Mouse (Mus musculus) adrenal gland (tissue): ENCODE data around the gene Suox.
"Not testable (repeated sequence)": the region's sequence is repeated elsewhere in the genome, so short reads cannot be mapped to it uniquely, and the experiment has no call there.

Source experiments
- intact Hi-C: fragments of 180-260 bp; cut with DNase I; formaldehyde crosslinking; loops from one replicate; pipeline ENCODE4 v1.15.1; 2025

The Suox gene

DNA sequence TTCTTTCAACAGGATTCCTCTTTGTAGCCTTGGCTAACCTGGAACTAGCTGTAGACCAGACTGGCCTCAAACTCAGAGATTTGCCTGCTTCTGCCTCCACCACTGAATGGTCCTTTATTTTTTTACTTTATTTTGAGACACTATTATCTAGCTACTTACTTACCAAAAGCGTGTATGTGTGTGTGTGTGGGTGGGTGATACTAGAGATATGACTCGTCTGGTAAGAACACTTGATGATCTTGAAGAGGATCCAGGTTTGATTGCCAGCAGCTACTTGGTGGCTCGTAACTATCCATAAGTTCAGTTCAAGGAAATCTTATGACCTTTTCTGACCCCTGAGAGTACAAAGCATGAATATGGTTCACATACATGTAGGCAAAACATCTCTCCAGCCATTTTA is 8.6 kb downstream of the Suox start:
- intact Hi-C loops: no loop called here

DNA sequence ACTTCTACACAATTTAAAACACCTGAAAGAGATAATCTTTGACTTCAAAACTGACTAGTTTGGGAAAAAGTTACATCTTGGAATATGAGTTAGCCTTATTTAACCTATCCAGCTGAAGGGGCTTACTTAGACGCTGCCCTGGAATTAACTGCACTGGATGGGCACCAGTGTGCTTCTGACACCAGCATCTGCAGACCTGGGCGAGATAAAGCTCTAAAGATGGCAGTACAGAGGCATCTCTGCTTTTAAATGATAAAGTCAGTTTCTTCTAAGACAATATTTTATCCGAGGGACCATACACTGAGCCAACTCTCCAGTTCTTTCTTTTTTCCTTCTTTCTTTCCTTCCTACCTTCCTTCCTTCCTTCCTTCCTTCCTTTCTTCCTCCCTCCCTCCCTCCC is 9.1 kb downstream of the Suox start:
- intact Hi-C loops: no loop called here

DNA sequence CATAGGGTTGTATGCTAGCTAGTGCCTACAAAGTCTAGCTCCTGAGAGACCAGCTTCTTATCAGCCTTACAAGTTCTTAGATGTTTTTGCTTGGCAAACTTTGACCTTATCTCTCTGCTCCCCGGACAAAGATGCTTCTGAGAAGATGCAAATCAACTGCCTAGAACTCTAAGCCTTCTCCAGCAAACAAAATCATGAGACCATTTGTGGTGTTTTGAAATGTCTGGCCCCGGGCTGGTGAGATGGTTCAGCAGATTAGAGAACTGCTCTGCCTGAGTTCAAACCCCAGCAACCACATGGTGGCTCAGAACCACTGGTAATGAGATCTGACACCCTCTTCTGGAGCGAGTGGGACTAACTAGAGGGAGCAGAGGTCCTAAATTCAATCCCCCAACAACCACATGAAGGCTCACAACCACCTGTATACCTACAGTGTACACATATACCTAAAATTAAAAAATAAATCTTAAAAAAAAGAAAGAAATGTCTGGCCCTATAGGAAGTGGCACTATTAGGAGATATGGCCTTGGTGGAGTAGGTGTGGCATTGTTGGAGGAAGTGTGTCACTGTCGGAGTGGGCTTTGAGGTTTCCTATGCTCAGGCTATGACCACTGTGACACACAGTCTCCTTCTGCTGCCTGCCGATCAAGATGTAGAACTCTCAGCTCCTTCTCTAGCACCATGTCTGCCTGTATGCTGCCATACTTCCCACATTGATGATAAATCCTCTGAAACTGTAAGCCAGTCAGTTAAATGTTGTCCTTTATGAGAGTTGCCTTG is 10.2 kb downstream of the Suox start:
- intact Hi-C loops: no loop called here

DNA sequence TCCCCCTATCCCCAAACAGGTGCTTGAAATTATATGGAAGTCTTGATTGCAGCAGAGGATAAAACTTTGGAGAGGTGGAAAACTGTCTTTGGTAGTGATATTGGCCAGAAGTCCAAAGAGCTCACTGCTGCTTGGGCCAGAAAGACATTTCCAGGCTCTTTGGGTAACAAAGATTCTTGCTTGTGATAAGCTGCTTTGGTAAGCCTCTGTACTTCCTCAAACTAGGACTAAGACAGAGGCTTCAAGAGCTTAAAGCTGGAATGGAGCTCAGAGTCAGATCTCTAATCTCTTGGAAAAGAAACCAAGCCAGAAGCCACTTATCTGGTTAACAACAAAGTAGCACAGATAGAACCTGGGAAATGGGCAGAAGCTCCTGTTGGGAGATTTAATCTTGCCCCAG is 11.4 kb downstream of the Suox start:
- intact Hi-C loops: no loop called here

DNA sequence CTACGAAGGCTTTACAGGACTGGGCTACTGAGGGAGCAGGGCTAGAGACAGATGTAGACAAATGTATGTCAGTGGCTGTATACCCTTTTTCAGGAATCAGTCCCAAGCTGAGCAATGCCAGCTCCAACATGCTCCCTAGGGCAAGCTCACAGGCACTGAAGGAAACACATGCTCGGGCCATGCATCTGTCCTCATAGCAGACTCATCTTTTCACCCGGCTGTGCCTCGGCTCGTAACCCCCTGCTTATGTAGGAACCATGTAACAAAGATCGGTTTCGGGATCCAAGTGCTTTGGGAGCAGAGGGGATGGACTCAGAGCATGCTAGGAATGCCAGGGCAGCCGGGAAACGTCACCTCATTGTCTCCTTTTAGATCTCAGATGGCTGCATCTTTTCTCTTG is 14.4 kb downstream of the Suox start:
- intact Hi-C loops: no loop called here

DNA sequence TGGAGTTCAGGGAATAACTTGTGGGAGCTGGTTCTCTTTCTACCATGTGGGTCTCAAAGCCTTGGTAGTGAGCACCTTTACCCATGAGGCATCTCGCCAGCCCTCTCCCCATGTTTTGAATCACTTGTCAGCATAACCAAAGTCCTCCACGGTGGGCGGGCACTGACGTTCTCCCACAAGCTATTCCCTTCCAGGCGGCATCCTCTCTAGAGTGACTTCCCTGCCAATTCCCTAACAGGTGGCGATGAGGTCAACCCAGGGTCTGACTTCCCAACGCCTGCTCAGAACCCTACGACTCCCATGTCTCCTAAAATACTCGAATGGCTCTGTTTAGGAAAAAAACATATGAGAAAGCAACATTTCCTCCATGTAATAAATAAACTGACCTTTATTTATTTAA is 16.0 kb downstream of the Suox start:
- intact Hi-C loops: no loop called here

DNA sequence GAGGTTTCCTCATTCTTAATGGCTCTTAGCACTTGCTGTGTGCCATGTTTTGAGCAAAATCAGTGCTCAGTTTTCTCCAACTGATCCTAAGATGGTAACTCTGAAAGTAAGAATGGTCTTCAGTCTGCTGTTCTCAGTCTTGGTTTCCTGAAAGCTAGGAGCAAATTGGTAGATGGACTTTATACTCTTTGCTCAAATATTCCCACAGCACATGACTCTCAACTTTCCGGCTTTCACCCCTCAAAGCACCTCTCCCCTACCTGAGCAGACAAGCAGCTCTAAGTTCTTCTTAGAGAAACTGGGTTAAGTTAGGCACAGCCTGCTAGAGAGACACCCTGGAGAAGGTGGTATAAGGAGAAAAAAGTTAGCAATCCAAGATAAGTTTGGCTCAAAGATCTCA is 17.1 kb downstream of the Suox start:
- intact Hi-C loops: no loop called here

DNA sequence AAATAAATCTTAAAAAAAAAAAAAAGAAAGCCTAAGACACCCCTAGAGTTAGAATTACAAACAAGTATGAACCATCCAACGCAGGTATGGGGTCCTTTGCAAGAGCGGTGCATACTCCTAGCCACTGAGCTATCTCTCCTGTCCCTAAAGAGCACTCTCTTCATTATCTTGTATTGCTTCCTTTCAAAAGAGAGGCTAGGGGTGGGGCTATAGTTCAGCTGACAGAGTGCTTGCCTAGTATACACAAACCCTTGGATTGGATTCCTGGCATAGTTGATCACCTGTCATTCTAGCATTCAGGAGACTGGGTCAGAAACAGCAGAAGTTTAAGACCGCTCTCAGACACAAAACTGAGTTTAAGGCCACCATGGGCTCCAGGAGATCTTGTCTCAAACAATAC is 18.6 kb downstream of the Suox start:
- intact Hi-C loops: no loop called here

DNA sequence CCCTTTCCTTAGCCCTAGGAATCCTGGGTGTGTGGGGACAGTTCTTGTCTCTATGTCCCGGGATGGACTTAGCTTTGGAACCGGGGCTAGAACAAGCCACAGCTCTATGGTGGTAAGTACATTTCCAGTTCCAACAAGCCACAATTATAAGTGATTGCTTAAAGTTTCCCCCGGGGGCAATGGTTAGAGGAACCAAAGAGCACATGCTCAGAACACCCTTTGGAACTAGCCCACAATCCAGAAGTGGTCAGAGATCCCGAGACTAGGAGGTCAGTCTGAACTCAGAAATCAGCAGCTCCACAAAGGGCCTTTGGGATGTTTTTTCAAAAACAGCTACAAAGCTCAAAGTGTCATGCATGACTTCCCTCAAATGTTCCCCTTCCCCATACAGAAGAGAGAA is 20.0 kb downstream of the Suox start:
- intact Hi-C loops: no loop called here

DNA sequence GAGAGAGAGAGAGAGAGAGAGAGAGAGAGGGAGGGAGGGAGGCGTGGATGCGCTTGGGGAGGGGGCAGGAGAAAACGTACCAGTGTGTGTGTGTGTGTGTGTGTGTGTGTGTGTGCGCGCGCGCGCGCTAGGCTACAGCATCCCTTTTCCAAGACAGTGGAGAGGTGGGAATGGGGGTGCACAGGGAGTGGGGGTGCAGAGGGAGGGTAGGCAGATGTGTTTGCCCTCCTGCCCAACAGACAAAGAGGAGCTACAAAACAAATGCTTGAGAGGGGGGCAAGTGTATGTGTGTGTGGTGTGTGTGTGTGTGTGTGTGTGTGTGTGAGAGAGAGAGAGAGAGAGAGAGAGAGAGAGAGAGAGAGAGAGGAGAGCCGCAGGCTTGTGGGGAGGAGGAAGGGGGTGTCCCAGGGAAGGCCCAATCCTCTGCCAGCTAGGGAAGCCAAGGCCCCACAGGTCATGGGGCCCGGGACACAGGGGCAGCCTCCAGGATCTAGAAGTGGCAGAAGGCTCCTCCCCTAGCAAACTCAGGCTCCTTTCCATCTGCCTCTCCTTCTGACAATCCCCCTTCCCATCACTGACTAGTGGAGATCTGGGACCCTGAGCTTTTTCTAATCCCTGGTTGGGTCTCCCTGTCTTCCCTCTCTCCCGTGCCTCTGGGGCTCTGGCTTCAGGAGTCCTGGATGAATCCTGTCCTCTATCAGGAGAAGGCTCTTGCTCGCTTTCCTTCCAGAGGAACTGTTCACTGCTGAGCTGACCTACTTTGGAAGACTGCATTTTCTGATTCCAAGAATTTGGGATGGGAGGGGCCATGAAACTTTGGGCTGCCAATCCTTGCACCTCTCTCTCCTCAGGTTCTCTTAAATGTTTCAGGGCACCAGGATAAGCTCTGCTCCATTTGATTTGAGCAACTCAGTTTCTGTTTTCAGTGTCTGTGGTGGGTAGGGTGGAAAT is 27.5 kb downstream of the Suox start:
- intact Hi-C loops: no loop called here

DNA sequence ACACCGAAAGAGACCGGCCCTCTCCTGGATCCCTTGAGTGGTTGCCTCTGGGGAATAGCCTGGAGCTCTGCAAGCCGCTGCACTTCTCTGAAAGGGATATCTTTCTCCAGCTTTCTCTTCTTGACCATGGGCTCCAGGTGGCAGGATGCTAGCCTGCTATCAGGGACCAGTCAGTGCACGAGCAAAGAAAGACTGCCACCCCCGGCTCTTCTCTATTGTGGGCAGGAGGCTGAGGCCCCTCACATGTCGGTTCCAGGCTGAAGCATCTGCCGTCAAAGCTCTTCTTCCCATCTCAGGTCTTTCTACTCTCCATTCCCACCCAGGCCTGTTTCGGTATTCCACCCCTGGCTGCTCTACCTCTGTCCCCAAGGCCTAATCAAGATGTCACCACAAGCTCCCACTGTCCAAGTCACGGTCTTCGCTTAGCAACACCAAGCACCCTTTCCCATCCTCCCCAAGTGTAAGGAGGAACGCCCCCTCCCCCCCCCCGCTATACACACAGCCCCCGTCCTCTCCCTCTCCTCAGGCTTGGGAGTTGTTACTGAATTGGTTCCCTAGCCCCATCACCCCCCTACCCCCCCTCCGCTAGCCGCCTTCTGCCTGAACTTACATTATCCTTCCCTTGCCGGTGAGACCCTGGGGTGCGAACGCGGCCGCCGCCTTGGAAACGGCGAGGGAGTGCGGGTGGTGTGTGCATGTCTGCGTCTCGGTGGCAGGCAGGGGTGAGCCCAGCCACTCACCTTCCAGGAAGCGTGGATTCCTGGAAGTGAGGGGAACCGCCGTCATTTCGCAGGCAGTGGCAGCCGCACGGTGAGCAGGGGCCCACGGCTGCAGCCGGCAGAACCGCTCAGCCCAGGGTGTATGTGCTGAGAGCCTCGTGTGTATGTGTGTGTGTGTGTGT is 28.5 kb downstream of the Suox start, which contains the start of gene Ikzf4:
TSS of gene Ikzf4 (minus strand) at position 881 of the 901 bp plus-strand sequence.
- intact Hi-C loops: no loop called here

DNA sequence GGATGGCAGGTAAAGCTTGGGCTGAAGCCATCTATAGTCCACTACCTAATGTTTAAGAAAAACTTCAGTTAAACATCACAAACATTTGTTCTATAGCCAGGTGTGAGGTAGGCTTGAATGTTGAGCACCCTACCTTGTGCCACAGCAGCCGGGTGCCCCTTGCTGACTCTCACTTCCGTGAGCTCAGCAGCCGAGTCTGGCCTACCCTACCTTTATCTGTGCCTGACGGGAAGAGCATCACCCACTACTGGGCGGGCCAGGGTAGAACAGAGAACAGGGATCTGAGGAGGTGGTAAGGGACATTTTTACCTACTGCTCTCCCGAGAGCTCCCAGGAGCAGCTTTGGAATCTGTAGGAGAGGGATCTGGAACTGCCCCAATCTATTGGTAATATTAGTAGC is 31.1 kb downstream of the Suox start:
- intact Hi-C loops: no loop called here

DNA sequence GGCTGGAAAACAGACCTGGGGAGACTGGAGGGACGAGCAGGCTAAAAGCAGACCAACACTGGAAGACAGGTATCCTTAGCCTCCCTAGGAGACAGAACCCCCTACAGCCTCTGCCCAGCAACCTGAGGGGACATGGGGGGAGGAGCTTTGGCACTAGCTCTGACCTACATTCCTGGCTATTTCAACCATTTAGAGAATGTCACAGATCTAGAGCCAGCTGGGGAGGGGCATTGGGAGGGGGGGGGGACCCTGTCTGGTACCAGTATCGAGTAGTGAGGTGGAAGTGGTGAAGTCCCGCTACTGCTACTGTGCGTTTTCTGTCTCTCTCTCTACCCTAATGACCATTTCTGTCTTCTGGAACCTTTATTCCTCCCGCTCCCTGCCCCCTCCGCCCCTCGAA is 32.0 kb downstream of the Suox start:
- intact Hi-C loops: no loop called here

DNA sequence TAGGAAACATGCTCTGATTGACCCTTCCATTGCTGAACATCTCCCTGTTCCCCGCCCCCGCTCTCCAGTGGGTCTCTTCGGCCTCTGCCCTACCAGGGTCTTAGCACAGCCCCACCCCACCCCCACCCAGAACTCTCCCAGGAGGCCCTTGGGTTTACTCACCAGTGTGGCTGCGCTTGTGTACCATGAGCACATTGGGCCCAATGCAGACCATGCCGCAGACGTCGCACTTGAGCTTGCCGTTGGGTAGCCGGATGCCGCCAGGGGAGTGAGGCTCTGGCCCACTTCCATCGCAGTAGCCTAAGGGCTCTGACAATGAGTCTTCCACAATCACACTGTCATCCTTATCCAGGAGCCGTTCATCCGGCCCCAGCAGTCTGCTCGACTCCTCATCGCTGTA is 33.0 kb downstream of the Suox start:
- intact Hi-C loops: no loop called here

DNA sequence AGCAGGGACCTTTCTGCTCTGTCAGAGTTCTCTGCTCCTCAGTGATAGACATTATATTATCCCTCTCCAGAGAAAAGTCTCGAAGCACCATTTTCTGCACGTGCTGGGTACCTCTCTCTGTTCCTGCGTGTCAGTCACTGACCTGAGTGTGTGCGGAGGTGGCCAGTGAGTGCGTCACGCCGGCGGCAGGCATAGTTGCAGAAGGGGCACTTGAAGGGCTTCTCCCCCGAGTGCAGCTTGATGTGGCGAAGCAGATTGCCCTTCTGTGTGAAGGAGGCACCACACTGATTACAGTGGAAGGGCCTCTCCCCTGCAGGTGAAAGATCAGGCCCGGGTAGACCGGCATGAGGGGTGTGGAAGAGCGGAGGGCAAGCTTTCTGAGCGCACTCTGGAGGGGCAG is 33.9 kb downstream of the Suox start:
- intact Hi-C loops: no loop called here

DNA sequence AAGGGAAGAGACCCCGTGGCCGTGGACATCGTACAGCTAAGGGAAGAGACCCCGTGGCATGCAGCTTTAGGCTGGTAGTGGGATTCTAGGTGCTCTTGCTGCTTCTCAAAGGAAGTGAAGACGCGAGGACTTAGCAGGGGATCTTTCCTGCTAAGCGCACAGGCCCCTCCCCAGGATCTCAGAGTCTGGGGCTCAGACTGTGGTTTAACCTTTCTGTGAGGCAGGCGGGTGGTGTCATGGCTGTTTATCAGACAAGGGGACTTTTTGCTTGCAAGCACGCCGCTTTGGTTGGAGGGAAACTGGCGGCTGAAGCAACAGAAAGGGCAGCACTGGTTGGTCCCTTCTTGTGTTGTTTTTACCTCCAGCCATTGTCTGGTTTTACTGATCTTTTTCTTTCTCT is 36.9 kb downstream of the Suox start:
- intact Hi-C loops: no loop called here

DNA sequence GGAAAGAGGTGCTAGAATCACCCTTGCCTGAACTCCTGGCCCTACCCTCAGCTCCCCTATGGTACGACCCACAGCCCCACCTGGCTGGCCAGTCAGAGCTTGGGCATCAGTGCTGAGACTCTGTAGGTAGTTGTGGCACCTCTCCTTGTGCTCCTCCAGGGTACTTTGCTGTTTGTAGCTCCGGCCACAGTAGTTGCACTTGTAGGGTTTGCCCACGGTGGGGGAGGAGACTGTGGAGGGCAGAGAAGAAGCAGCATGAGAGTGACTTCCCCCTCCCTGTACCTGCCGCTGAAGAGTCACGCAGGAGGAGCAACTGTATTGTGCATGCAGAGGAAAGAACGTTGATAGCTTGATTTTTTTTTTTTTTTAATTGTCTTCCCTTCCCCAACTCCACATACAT is 37.3 kb downstream of the Suox start:
- intact Hi-C loops: no loop called here

DNA sequence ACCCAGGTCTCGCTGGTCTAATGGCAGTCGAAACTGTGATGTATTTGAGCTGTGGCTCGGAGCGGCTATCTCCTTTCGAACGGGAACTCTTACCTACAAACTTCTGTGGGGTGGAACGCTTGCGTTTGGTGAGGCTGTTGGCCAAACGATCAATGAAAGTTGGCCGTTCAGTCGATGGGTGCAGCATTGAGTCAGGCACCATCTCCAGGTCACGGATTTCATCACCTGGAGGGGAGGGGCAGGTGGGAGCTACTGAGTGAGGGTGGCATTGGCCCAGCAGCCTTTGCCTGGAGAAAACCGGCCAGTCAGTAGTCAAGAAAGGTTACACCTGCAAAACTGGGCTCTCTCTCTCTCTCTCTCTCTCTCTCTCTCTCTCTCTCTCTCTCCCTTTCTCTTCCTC is 38.2 kb downstream of the Suox start:
- intact Hi-C loops: no loop called here

DNA sequence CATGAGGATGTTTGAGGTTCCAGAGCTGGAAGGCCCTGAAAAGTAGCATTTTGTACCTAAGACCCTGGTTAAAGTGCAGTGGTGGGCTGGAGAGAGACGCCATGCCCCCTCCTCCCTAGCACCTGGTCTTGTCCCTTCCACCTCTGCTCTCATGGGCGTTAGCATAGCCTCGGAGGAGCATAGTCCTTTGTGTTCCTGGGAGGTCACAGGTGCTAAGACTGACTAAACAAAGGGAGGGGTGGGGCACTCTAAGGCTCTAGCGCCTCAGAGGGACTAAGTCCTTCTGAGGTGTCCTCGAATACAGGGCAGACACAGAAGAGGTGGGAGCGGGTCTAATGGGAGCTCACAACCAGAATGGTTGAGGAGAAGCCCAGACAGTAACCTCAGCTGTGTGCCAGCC is 42.3 kb downstream of the Suox start:
- intact Hi-C loops: no loop called here

DNA sequence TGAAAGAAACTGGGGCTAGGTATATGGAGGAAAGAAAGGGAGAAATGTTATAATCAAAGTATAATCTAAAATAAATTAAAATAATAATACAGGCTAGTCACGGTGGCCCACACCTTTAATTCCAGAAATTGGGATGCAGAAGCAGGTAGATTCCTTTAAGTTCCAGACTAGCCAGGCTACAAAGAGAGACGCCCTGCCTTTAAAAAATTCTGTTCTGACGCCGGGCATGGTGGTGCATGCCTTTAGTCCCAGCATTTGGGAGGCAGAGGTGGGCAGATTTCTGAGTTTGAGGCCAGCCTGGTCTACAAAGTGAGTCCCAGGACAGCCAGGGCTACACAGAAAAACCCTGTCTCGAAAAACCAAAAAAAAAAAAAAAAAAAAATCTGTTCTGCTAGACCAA is 43.6 kb downstream of the Suox start:
- intact Hi-C loops: not testable (repeated sequence)

DNA sequence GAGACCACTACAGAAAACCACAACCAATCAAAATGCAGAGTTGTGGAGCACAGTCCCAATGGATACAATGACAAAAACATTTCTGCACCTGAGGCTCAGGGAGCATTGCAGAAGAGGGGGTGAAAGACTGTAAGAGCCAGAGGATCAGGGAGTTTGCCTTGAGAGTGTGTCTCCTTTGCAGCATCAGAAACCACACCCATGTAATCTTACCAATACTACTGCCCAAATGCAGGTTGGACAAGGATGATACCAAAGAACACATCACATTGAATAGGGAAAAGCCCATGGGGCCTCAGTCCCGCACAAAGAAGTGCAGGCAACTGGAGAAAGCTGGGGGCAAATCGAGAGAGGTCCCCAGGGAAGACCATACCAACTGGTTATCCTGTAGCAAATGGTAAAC is 44.1 kb downstream of the Suox start:
- intact Hi-C loops: loop anchor here (5.0 kb wide), 1 partner anchor 43 kb away; the partner anchor contains the start of gene Suox
